Mouse (Mus musculus) hindbrain, embryonic 13.5 days (tissue): ENCODE measurements at regions not wholly inside any gene's neighbourhood (a gene's known extent, or its start where the extent isn't known, plus 50 kb on each side); places are given as distances from the start of the nearest gene placed in this dataset.

Source experiments
- ATAC-seq: fragments of 200-750 bp; cut with Nextera tagmentation; 2 replicates; pipeline ENCODE4 v1.8.0; 2017; ENCODE audit warnings: moderate TSS enrichment; ENCODE audit not compliant: low FRiP score
- H3K27ac ChIP-seq: fragments of 300-500 bp; sonication (generic); 2 replicates; pipeline ENCODE4 v1.5.1; 2015; ENCODE audit warnings: inconsistent platforms, mild to moderate bottlenecking, moderate library complexity
- H3K27me3 ChIP-seq: fragments of 300-500 bp; sonication (generic); 2 replicates; pipeline ENCODE4 v1.6.1; 2015; ENCODE audit warnings: mild to moderate bottlenecking, inconsistent platforms
- H3K36me3 ChIP-seq: fragments of 300-500 bp; sonication (generic); 2 replicates; pipeline ENCODE4 v1.6.1; 2015; ENCODE audit warnings: mild to moderate bottlenecking, inconsistent platforms
- H3K4me1 ChIP-seq: fragments of 300-500 bp; sonication (generic); replicated peaks from 2 replicates; pipeline ENCODE4 v1.6.1; 2015; ENCODE audit warnings: inconsistent platforms
- H3K4me2 ChIP-seq: fragments of 300-500 bp; sonication (generic); 2 replicates; pipeline ENCODE4 v1.6.1; 2015; ENCODE audit warnings: inconsistent platforms, mild to moderate bottlenecking, moderate library complexity
- H3K4me3 ChIP-seq: fragments of 300-500 bp; sonication (generic); 2 replicates; pipeline ENCODE4 v1.5.1; 2015; ENCODE audit warnings: mild to moderate bottlenecking, inconsistent platforms
- H3K9ac ChIP-seq: fragments of 300-500 bp; sonication (generic); 2 replicates; pipeline ENCODE4 v1.6.1; 2015; ENCODE audit warnings: mild to moderate bottlenecking, inconsistent platforms
- H3K9me3 ChIP-seq: fragments of 300-500 bp; sonication (generic); 2 replicates; pipeline ENCODE4 v1.6.1; 2016; ENCODE audit warnings: inconsistent platforms
- WGBS: fragments of 180-500 bp; shearing (Covaris S2); methylation state at CpG from one replicate; pipeline ENCODE4 v1.1.7; 2015; 5-methylcytosine and 5-hydroxymethylcytosine counted together

- Histone ChIP-seq H3K27ac (no peak overlapping the region), H3K9me3 (no peaks in the 10 kb centered on the region), H3K36me3 (no peaks in the 10 kb centered on the region), H3K4me3 (no peak overlapping the region), H3K9ac (no peak overlapping the region), H3K4me2 (no peak overlapping the region), H3K27me3 (no peaks in the 10 kb centered on the region), H3K4me1 (no peaks in the 10 kb centered on the region)
- no peak for ATAC-seq
- 95% methylated on average over 5 of the region's 5 CpGs for WGBS
Measured at GRCm38 (mm10) chr13:38281712-38282111, 63.2 kb upstream of the Bmp6 start.

- WGBS, result 94% methylated on average over 3 of the region's 3 CpGs
Measured at GRCm38 (mm10) chr13:38287960-38288359, 56.9 kb upstream of the Bmp6 start.

GRCm38 (mm10) chr13:38288572-38289440 lies 56.1 kb upstream of the Bmp6 start:
- no peaks in the 10 kb centered on the region for H3K36me3 ChIP-seq
- H3K9ac ChIP-seq, result no peak overlapping the region
- no peaks in the 10 kb centered on the region for H3K27me3 ChIP-seq
- H3K4me1 ChIP-seq, result peaks cover 8% of the 10 kb centered on the region
- no peak overlapping the region for H3K4me3 ChIP-seq
- WGBS, result 81% methylated on average over 14 of the region's 14 CpGs
- no peak overlapping the region for H3K4me2 ChIP-seq
- H3K27ac ChIP-seq, result no peak overlapping the region
- no peak for ATAC-seq
- no peaks in the 10 kb centered on the region for H3K9me3 ChIP-seq

More at GRCm38 (mm10) chr13:38287960-38288359, 56.9 kb upstream of the Bmp6 start:
- Histone ChIP-seq H3K36me3 (no peaks in the 10 kb centered on the region), H3K4me3 (no peak overlapping the region), H3K4me1 (peaks cover 8% of the 10 kb centered on the region), H3K27ac (no peak overlapping the region), H3K27me3 (no peaks in the 10 kb centered on the region), H3K4me2 (no peak overlapping the region), H3K9me3 (no peaks in the 10 kb centered on the region), H3K9ac (no peak overlapping the region)
- ATAC-seq, result no peak

GRCm38 (mm10) chr13:38290287-38290941 lies 54.5 kb upstream of the Bmp6 start:
- ATAC-seq, result peak; percentile 54; the same call in 1 of the 2 replicates
- no peaks in the 10 kb centered on the region for H3K9me3 ChIP-seq
- H3K9ac ChIP-seq, result peak overlapping the region; percentile 39; the same call in 1 of the 2 replicates
- H3K4me2 ChIP-seq, result peak overlapping the region; percentile 41
- H3K4me3 ChIP-seq, result no peak overlapping the region
- H3K27me3 ChIP-seq, result no peaks in the 10 kb centered on the region
- H3K27ac ChIP-seq, result no peak overlapping the region
- 21% methylated on average over 21 of the region's 21 CpGs for WGBS
- H3K36me3 ChIP-seq, result no peaks in the 10 kb centered on the region
- H3K4me1 ChIP-seq, result peaks cover 8% of the 10 kb centered on the region

GRCm38 (mm10) chr13:38291487-38291886 lies 53.4 kb upstream of the Bmp6 start:
- no peak overlapping the region for H3K27ac ChIP-seq
- no peaks in the 10 kb centered on the region for H3K36me3 ChIP-seq
- 97% methylated on average over 4 of the region's 4 CpGs for WGBS
- no peaks in the 10 kb centered on the region for H3K9me3 ChIP-seq
- H3K9ac ChIP-seq, result no peak overlapping the region
- no peak overlapping the region for H3K4me3 ChIP-seq
- H3K4me1 ChIP-seq, result peaks cover 8% of the 10 kb centered on the region
- no peak for ATAC-seq
- no peaks in the 10 kb centered on the region for H3K27me3 ChIP-seq
- H3K4me2 ChIP-seq, result no peak overlapping the region
